Mouse (Mus musculus): ENCODE measurements around the gene Als2.

Gene Als2

DNA sequence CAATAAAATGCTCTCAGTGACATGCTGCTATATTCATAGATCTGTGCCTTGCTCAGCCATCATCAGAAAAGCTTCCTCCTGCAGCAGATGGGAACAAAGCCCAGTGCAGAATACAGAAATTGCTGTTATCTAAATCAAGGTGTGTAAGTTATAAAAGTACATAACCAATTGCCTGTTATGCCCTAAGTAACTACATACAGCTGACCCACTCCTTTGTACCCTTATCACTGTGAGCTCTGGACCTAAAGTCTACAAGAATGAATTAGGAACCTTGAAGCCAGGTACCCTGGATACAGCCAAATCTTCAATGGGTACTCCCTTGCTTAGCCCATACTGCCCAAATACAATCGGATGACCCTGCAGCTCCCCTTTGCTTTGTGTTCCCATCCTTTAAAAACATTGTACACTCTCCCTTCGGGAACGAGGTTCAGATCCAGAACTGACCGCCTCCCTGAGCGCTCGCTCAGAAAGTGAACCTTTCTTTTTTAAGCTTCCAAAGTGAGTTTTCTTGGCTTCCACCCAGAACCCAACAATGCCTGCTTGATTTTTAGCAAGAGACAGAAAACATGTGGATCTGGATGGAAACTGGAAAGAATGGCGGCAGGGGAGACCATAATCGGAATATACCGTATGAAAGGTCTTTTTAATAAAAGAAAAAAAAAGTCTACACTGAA lies 70.7 kb downstream of the Als2 start:
- no peak for DNase-seq (ENCODE audit: inconsistent age in 2 of 2, low spot score in 1 of 2)

DNA sequence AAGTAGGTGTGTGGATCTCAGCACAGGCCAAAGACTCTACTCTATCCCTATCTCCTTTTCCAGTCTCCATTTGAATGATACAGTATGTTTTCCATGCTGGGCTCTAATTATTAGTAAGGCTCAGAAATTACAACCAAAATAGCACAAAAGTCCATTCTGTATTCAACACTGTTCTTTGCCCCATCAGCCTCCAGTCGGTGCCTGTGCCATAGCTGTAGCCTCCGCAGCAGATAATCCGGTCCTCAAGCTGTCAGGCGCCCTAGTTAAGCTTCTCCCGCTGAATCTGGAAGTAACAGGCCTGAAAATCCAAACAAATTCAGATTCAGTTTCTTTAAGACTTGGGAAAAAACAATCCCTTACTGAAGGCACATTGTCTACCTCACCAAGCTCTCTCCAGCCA lies 73.1 kb downstream of the Als2 start:
- DNase-seq (ENCODE audit: inconsistent age in 2 of 2, low spot score in 1 of 2), result no peak

DNA sequence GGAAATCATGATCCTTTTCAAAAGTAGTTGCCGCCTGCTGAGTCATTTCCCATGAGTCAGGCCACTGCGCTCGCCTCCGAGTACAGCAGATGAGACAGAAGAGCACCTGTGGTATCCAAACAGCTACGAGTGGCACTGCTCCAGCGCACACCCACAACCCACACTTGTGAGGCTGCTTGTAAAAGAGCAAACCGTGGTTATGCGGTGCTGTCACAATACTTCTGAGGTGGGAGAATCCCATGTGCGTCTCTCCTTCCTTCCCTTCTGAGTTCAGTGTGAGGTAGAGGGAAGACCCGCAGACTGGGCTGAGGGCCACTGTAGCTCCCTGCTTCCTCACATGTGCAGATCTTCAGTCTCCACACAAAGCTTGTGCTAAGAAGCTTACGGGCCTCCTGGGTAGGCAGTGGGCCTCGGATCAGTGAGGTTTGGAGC lies 74.0 kb downstream of the Als2 start, which contains the start of gene Mpp4:
TSS of gene Mpp4 (minus strand) at position 360 of the 432 bp plus-strand sequence.
- no peak for DNase-seq (ENCODE audit: inconsistent age in 2 of 2, low spot score in 1 of 2)

- no peak for DNase-seq (ENCODE audit: inconsistent age in 2 of 2, low spot score in 1 of 2)
Measured at GRCm38 (mm10) chr1:59162309-59163024, 74.6 kb downstream of the Als2 start.

GRCm38 (mm10) chr1:59161396-59161795 lies 75.6 kb downstream of the Als2 start:
- no peak for DNase-seq (ENCODE audit: inconsistent age in 2 of 2, low spot score in 1 of 2)

GRCm38 (mm10) chr1:59160871-59161270 lies 76.2 kb downstream of the Als2 start:
- DNase-seq (ENCODE audit: inconsistent age in 2 of 2, low spot score in 1 of 2), result no peak

DNA sequence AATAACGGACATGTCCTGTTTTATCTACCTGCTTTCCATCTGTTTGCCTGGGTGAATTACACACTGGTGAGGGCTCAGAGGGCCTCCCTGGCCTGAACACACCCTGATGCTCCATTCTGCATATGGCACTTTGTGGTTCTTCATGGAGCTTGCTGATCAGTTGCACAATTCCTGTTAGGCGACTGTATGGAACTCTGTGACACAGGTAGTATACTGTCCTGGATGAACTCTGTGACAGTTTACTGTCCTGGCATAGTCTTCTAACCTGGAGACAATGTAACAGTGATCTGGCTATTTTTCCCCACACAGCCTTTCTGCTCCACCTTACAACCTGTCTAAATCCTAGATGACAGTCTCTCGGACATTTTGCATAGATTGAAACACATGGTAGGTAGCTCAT lies 77.9 kb downstream of the Als2 start:
- DNase-seq (ENCODE audit: inconsistent age in 2 of 2, low spot score in 1 of 2), result no peak

GRCm38 (mm10) chr1:59158498-59158897 lies 78.5 kb downstream of the Als2 start:
- no peak for DNase-seq (ENCODE audit: inconsistent age in 2 of 2, low spot score in 1 of 2)

- peak in 1 of 2 experiments; percentile 31 for DNase-seq (ENCODE audit: inconsistent age in 2 of 2, low spot score in 1 of 2)
Measured at GRCm38 (mm10) chr1:59157846-59158245, 79.2 kb downstream of the Als2 start.

DNA sequence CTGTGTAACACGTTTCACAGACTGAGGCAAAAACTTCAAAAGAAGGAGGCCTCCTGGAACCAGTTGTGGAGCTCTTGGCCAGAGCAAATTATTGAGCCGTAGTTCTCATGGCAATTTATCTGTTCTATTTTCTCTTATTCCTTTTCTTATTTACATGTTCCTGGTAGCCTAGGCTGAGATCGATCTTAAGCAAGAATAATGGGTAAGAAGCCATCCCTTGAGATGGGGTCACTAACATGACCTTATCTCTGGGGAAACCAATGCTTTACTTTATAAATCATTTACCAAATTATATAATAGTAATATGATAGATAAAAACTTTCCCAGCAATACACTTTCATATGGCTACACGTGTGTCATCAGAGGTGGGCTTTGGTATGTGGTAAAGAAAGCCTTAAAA lies 84.7 kb downstream of the Als2 start:
- DNase-seq (ENCODE audit: inconsistent age in 2 of 2, low spot score in 1 of 2), result no peak

- no peak for DNase-seq (ENCODE audit: inconsistent age in 2 of 2, low spot score in 1 of 2)
Measured at GRCm38 (mm10) chr1:59150542-59150941, 86.5 kb downstream of the Als2 start.

GRCm38 (mm10) chr1:59144543-59144942 lies 92.5 kb downstream of the Als2 start:
- peak; percentile 23 to 73 for DNase-seq (ENCODE audit: inconsistent age in 2 of 2, low spot score in 1 of 2)

- peak; percentile 56 to 89 for DNase-seq (ENCODE audit: inconsistent age in 2 of 2, low spot score in 1 of 2)
Measured at GRCm38 (mm10) chr1:59142809-59143208, 94.2 kb downstream of the Als2 start.

DNA sequence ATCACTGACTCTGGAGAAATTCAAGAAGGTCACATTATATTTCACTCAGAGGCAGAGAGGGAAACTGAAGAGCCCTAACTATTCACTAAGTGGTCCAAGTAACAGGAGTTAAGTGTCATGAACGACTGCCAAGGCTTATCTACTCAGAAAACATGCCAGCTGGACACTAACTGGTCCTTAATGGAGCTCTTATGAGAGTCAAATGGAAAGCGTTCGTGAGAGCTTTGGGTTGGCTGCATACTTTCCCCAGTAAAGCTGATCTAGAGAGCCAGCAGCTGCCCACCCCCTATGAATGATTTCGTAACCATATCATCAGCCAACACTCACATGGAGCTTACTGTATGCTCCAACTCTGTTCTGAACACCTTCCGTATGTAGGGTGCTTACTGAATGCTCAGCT lies 102.6 kb downstream of the Als2 start:
- no peak for DNase-seq (ENCODE audit: inconsistent age in 2 of 2, low spot score in 1 of 2)

DNA sequence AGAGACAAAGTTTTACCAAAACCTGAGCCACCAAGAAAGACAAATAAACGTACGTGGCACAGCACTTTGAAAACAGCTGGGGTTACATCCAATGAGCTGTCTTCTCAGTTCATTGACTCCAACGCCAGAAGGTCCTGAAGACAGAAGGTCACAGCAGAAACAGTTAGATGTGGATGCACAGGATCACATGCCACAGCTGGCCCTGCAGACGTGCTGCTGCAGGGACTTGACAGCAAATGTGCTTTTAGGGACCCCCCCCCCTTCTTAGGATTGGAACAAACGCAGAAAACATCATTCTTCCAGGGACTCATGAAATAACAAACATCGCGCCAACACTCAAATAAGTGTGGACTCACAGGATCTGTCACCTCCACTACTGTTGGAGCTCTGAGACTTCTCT lies 108.2 kb downstream of the Als2 start:
- no peak for DNase-seq (ENCODE audit: inconsistent age in 2 of 2, low spot score in 1 of 2)

GRCm38 (mm10) chr1:59125558-59125957 lies 111.5 kb downstream of the Als2 start:
- no peak for DNase-seq (ENCODE audit: inconsistent age in 2 of 2, low spot score in 1 of 2)

- DNase-seq (ENCODE audit: inconsistent age in 2 of 2, low spot score in 1 of 2), result peak; percentile 94 to 97
Measured at GRCm38 (mm10) chr1:59119720-59120457, 117.1 kb downstream of the Als2 start, which contains the start of gene Tmem237. Gene Tmem237 (minus strand): TSS chr1:59120408.
